Mouse (Mus musculus) urinary bladder, postnatal 0 days (tissue): Measurements from ENCODE around the gene Lmln. TPM values are rescaled to one million over a fixed set of nuclear protein-coding genes. Genes with fewer than 3 reads are reported as not detected.
A peak's percentile ranks its signal among the peaks of the same experiment; 100 is the strongest.

ENCODE experiments used
- microRNA counts: library from miRNA; unstranded; fragments of <30 nt; microRNA quantifications from one replicate; lab custom pipeline; 2016
- microRNA-seq: library from miRNA; unstranded; fragments of <30 nt; microRNA quantifications from one replicate; pipeline ENCODE4, GENCODE M21; 2016
- polyA plus RNA-seq: library from polyadenylated mRNA; unstranded; fragments of >200 nt; fragmentation: Nextera tagmentation; extraction: Ambion mirVana; gene quantifications from 2 replicates; pipeline ENCODE4 v1.2.1, GENCODE M21; 2015

Lmln gene
- 0.63 and 0.82 TPM in 2 replicates for polyA plus RNA-seq

GRCm38 (mm10) chr16:33062024-33062681 lies at the start of gene Lmln:
TSS of gene Lmln (plus strand) at chr16:33062521.

GRCm38 (mm10) chr16:33056095-33056785 lies 6.1 kb upstream of the Lmln start, which contains the start of the genes Iqcg and Rpl35a:
TSS of gene Iqcg (minus strand) at chr16:33056218.
TSS of gene Rpl35a (plus strand) at chr16:33056453.

MicroRNAs within 50 kb of the gene (microRNA counts, 519-probe panel; counts per million panel counts)
- microRNA mmu-miR-1947 (lab: Ali Mortazavi, UCI), result not detected

Small RNAs within 50 kb of the gene (microRNA-seq; reads per million reads assigned to microRNA genes)
- gene Gm22231 (not detected), gene Mir1947 (4.6 reads per million, percentile 9 among the genes with 10 or more reads in this experiment)

Other genes with a start within 250 kb of the Lmln start
- gene Fyttd1, start 185.0 kb upstream of the Lmln start, polyA plus RNA-seq, result 81.1 and 114 TPM in 2 replicates
- 11.3 and 11.4 TPM in 2 replicates for gene Rubcn, start 184.8 kb upstream of the Lmln start, polyA plus RNA-seq
- 11.5 and 12.0 TPM in 2 replicates for gene Lrch3, start 148.4 kb upstream of the Lmln start, polyA plus RNA-seq
- 0.64 and 1.2 TPM in 2 replicates for gene Iqcg, start 6.3 kb upstream of the Lmln start, polyA plus RNA-seq
- 699 and 727 TPM in 2 replicates for gene Rpl35a, start 6.1 kb upstream of the Lmln start, polyA plus RNA-seq
- gene Osbpl11, start 122.5 kb downstream of the Lmln start, polyA plus RNA-seq, result 19.7 and 19.9 TPM in 2 replicates
- 65.1 and 80.8 TPM in 2 replicates for gene Snx4, start 188.9 kb downstream of the Lmln start, polyA plus RNA-seq